Mouse (Mus musculus): ENCODE results near the gene AL732309.1. TPM values are rescaled to one million over a fixed set of nuclear protein-coding genes. Genes with fewer than 3 reads are reported as not detected.

The AL732309.1 gene
- polyA plus RNA-seq, 1 experiment from 2014 or later = 3.3 TPM

DNA sequence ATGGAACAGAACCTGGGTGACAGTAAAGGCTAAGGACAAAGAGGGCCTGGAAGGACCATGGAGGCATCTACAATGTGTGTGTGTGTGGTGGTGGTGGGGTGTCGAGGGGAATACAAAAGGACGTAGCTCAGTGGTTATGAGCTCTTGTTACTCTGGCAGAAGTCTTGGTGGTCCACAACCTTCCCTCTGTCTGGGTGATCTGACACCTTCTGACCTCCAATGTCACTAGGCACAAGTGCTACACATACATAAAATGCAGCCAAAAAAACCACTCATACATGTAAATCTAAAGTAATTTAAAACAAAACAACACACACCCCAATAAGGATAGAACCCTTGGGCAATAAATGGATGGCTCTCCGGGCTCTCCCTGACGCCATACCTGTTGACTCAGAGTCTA is 19.3 kb downstream of the AL732309.1 start:
- Histone ChIP-seq H3K4me2 (no peak overlapping the region), H3K9me3 (ENCODE audit: control insufficient read depth, low read length) (no peaks in the 10 kb centered on the region), H3K9ac (ENCODE audit: low read length) (no peak overlapping the region), H3K4me1 (ENCODE audit: control insufficient read depth, insufficient read depth, low read length) (peaks cover 13% of the 10 kb centered on the region), H3K27me3 (ENCODE audit: control insufficient read depth, insufficient read depth, low read length) (no peaks in the 10 kb centered on the region), H3K4me3 (ENCODE audit: low read depth, low read length) (no peak overlapping the region), H3K36me3 (ENCODE audit: control insufficient read depth, insufficient read depth, low read length) (no peaks in the 10 kb centered on the region), H3K27ac (ENCODE audit: low read depth, low read length) (no peak overlapping the region)
- ATAC-seq (ENCODE audit: low FRiP score) (no peak), DNase-seq (ENCODE audit: low spot score, missing footprints) (peak; percentile 64)
- WGBS = 93% methylated on average over 4 of the region's 4 CpGs

GRCm38 (mm10) chr2:25226864-25227263 is 19.8 kb downstream of the AL732309.1 start:
- H3K27ac ChIP-seq (ENCODE audit: low read depth, low read length) = no peak overlapping the region
- no peak overlapping the region for H3K9ac ChIP-seq (ENCODE audit: low read length)
- H3K4me3 ChIP-seq (ENCODE audit: low read depth, low read length) = no peak overlapping the region
- WGBS = 83% methylated on average over 5 of the region's 5 CpGs
- H3K4me2 ChIP-seq = no peak overlapping the region
- H3K27me3 ChIP-seq (ENCODE audit: control insufficient read depth, insufficient read depth, low read length) = no peaks in the 10 kb centered on the region
- ATAC-seq (ENCODE audit: low FRiP score) = no peak
- no peaks in the 10 kb centered on the region for H3K36me3 ChIP-seq (ENCODE audit: control insufficient read depth, insufficient read depth, low read length)
- peaks cover 13% of the 10 kb centered on the region for H3K4me1 ChIP-seq (ENCODE audit: control insufficient read depth, insufficient read depth, low read length)
- no peaks in the 10 kb centered on the region for H3K9me3 ChIP-seq (ENCODE audit: control insufficient read depth, low read length)
- peak; percentile 69 for DNase-seq (ENCODE audit: low spot score, missing footprints)

- Histone ChIP-seq H3K36me3 (ENCODE audit: control insufficient read depth, insufficient read depth, low read length) (no peaks in the 10 kb centered on the region), H3K9ac (ENCODE audit: low read length) (peak overlapping the region; percentile 74; the same call in 1 of the 2 replicates), H3K27ac (ENCODE audit: low read depth, low read length) (peak overlapping the region; percentile 97; the same call in 1 of the 2 replicates), H3K9me3 (ENCODE audit: control insufficient read depth, low read length) (no peaks in the 10 kb centered on the region), H3K27me3 (ENCODE audit: control insufficient read depth, insufficient read depth, low read length) (no peaks in the 10 kb centered on the region), H3K4me1 (ENCODE audit: control insufficient read depth, insufficient read depth, low read length) (peaks cover 13% of the 10 kb centered on the region), H3K4me2 (peak overlapping the region; percentile 55), H3K4me3 (ENCODE audit: low read depth, low read length) (peak overlapping the region; percentile 97; the same call in 1 of the 2 replicates)
- 74% methylated on average over 8 of the region's 8 CpGs for WGBS
- DNase-seq (ENCODE audit: low spot score, missing footprints) (peak; percentile 79), ATAC-seq (ENCODE audit: low FRiP score) (no peak)
Observed at GRCm38 (mm10) chr2:25225811-25226379, 20.8 kb downstream of the AL732309.1 start.

DNA sequence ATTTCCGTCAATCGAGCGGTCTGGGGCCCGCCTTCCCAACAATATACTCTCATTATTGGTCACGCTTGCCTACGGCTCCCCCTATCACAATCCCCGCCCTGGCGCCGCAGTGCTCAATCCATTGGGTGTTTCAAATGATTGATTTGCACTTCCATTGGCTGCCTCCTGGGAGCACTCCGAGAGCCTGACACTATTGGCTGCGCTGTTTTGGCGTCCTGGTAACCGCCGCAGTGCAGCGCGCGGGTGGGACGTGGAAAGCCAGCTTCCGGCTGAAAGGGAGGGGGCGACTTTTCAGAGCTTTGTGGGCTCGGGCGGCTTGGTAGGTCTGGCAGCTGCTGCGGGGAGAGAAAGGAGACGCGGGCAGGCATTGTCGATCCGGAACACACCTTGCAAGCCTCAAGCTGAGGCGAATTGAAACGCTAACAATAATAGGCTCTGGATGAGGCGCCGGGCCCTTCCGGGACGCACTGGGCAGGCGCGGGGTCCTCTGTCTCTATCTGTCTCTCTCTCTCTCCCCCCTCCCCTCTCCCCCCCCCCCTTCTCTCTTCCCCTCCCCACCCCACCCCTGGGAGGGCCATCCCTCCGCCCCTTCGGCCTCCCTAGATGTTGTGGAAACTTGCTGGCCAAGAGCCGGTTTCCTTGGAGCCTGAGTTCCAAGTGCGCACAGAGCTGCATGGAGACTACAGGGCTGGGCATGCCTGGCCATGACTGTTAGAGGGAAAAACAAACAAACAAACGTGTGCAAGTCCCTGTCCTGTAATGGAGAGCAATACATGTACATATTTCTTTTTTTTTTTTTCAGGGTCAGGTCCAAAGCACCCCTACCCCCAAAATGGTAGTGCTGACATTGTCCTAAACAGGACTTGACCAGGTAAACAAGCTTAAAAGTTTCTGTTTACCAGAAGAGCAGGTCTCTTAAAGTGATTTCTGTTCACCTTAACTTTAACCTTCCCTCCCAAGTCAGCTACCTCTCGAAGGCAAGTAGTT is 21.6 kb downstream of the AL732309.1 start:
- Histone ChIP-seq H3K27me3 (ENCODE audit: control insufficient read depth, insufficient read depth, low read length) (no peaks in the 10 kb centered on the region), H3K4me1 (ENCODE audit: control insufficient read depth, insufficient read depth, low read length) (peaks cover 13% of the 10 kb centered on the region), H3K27ac (ENCODE audit: low read depth, low read length) (peak overlapping the region; percentile 97), H3K4me2 (peak overlapping the region; percentile 55), H3K36me3 (ENCODE audit: control insufficient read depth, insufficient read depth, low read length) (no peaks in the 10 kb centered on the region), H3K9ac (ENCODE audit: low read length) (peak overlapping the region; percentile 74), H3K4me3 (ENCODE audit: low read depth, low read length) (peak overlapping the region; percentile 97), H3K9me3 (ENCODE audit: control insufficient read depth, low read length) (no peaks in the 10 kb centered on the region)
- 2% methylated on average over 41 of the region's 41 CpGs for WGBS
- DNase-seq (ENCODE audit: low spot score, missing footprints) = peak; percentile 99
- peak; percentile 97 for ATAC-seq (ENCODE audit: low FRiP score)

DNA sequence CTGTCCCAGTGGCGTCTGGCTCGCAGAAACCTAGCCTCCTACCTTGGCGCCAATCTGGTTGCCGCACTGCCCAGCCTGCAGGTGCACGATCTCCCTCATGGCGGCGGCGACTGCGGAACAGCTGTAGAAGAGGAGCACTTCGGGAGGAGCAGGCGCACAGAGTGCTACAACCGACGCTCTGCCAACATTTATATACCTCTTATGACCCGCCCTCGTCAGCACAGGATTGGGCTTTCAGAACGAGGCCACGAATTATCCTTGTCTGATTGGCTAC is 22.2 kb downstream of the AL732309.1 start, which contains the start of gene Tubb4b:
TSS of gene Tubb4b (minus strand) at position 211 of the 274 bp plus-strand sequence.
- no peaks in the 10 kb centered on the region for H3K9me3 ChIP-seq (ENCODE audit: control insufficient read depth, low read length)
- no peaks in the 10 kb centered on the region for H3K36me3 ChIP-seq (ENCODE audit: control insufficient read depth, insufficient read depth, low read length)
- under 1% methylated on average over 17 of the region's 17 CpGs for WGBS
- H3K9ac ChIP-seq (ENCODE audit: low read length) = peak within 1 kb of the TSS; percentile 92
- H3K4me3 ChIP-seq (ENCODE audit: low read depth, low read length) = peak within 1 kb of the TSS; percentile 97
- no peaks in the 10 kb centered on the region for H3K27me3 ChIP-seq (ENCODE audit: control insufficient read depth, insufficient read depth, low read length)
- H3K27ac ChIP-seq (ENCODE audit: low read depth, low read length) = peak within 1 kb of the TSS; percentile 97
- ATAC-seq (ENCODE audit: low FRiP score) (no peak), DNase-seq (ENCODE audit: low spot score, missing footprints) (no peak)
- peaks cover 13% of the 10 kb centered on the region for H3K4me1 ChIP-seq (ENCODE audit: control insufficient read depth, insufficient read depth, low read length)
- H3K4me2 ChIP-seq = peak within 1 kb of the TSS; percentile 93

- 3% methylated on average over 53 of the region's 53 CpGs for whole genome bisulfite sequencing
- no peaks in the 10 kb centered on the region for H3K9me3 ChIP-seq (ENCODE audit: control insufficient read depth, low read length)
- ATAC-seq (ENCODE audit: low FRiP score) (peak; percentile 46), DNase-seq (ENCODE audit: low spot score, missing footprints) (peak; percentile 93)
- peak overlapping the region; percentile 93 for H3K4me2 ChIP-seq
- peak overlapping the region; percentile 92 for H3K9ac ChIP-seq (ENCODE audit: low read length)
- no peaks in the 10 kb centered on the region for H3K36me3 ChIP-seq (ENCODE audit: control insufficient read depth, insufficient read depth, low read length)
- H3K4me1 ChIP-seq (ENCODE audit: control insufficient read depth, insufficient read depth, low read length) = peaks cover 13% of the 10 kb centered on the region
- peak overlapping the region; percentile 85 for H3K27ac ChIP-seq (ENCODE audit: low read depth, low read length)
- no peaks in the 10 kb centered on the region for H3K27me3 ChIP-seq (ENCODE audit: control insufficient read depth, insufficient read depth, low read length)
- H3K4me3 ChIP-seq (ENCODE audit: low read depth, low read length) = peak overlapping the region; percentile 97
Observed at GRCm38 (mm10) chr2:25223681-25224491, 22.8 kb downstream of the AL732309.1 start.

GRCm38 (mm10) chr2:25221331-25221772 is 25.3 kb downstream of the AL732309.1 start:
- no peak overlapping the region for H3K4me3 ChIP-seq (ENCODE audit: low read depth, low read length)
- H3K4me2 ChIP-seq = no peak overlapping the region
- no peaks in the 10 kb centered on the region for H3K36me3 ChIP-seq (ENCODE audit: control insufficient read depth, insufficient read depth, low read length)
- H3K4me1 ChIP-seq (ENCODE audit: control insufficient read depth, insufficient read depth, low read length) = peaks cover 16% of the 10 kb centered on the region
- WGBS = 73% methylated on average over 5 of the region's 5 CpGs
- DNase-seq (ENCODE audit: low spot score, missing footprints) (peak; percentile 81), ATAC-seq (ENCODE audit: low FRiP score) (no peak)
- no peak overlapping the region for H3K27ac ChIP-seq (ENCODE audit: low read depth, low read length)
- H3K9ac ChIP-seq (ENCODE audit: low read length) = no peak overlapping the region
- no peaks in the 10 kb centered on the region for H3K9me3 ChIP-seq (ENCODE audit: control insufficient read depth, low read length)
- H3K27me3 ChIP-seq (ENCODE audit: control insufficient read depth, insufficient read depth, low read length) = no peaks in the 10 kb centered on the region

DNA sequence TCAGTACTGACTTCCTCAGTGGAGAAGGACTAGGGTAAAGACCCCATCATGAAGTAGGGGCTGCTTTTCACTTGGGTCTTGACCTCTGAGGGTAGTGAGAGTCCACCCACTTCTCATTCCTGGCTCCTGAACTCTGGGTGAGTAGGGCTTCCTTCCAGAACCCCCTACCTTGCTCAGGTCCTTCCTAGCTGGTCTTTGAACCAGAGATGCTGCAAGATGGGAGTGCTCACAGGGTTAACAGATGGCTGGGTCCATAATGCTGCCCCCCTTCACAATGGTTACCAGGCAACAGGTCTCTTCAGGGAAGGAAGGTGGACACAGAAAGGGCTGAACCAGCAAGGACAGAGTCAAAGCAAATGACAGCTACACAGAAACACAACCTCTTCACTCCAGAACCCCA is 28.2 kb downstream of the AL732309.1 start, which contains the start of gene Fam166a:
TSS of gene Fam166a (plus strand) at position 301 of the 400 bp plus-strand sequence.
- Histone ChIP-seq H3K9me3 (ENCODE audit: control insufficient read depth, low read length) (no peaks in the 10 kb centered on the region), H3K27me3 (ENCODE audit: control insufficient read depth, insufficient read depth, low read length) (no peaks in the 10 kb centered on the region), H3K36me3 (ENCODE audit: control insufficient read depth, insufficient read depth, low read length) (no peaks in the 10 kb centered on the region), H3K27ac (ENCODE audit: low read depth, low read length) (no peak within 1 kb of the TSS), H3K4me2 (no peak within 1 kb of the TSS), H3K4me3 (ENCODE audit: low read depth, low read length) (no peak within 1 kb of the TSS), H3K9ac (ENCODE audit: low read length) (no peak within 1 kb of the TSS), H3K4me1 (ENCODE audit: control insufficient read depth, insufficient read depth, low read length) (peaks cover 6% of the 10 kb centered on the region)
- peak; percentile 79 for DNase-seq (ENCODE audit: low spot score, missing footprints)
- ATAC-seq (ENCODE audit: low FRiP score) = no peak
